Mouse (Mus musculus) embryonic facial prominence, embryonic 14.5 days (tissue): ENCODE measurements around the gene Pigr. TPM values are rescaled to one million over a fixed set of nuclear protein-coding genes. Genes with fewer than 3 reads are reported as not detected.
A peak's percentile ranks its signal among the peaks of the same experiment; 100 is the strongest.

Source experiments
- ATAC-seq: fragments of 200-750 bp; cut with Nextera tagmentation; 2 replicates; pipeline ENCODE4 v1.8.0; 2017; ENCODE audit warnings: low read depth, moderate number of reproducible peaks, moderate TSS enrichment
- DNase-seq: peaks from one replicate; pipeline ENCODE4 v3.0.0-alpha.2; 2015; ENCODE audit warnings: low spot score
- H3K27ac ChIP-seq: fragments of 300-500 bp; sonication (generic); replicated peaks from 2 replicates; pipeline ENCODE4 v1.5.1; 2014; ENCODE audit warnings: low read depth, mild to moderate bottlenecking, low read length, moderate library complexity
- H3K27me3 ChIP-seq: fragments of 300-500 bp; sonication (generic); replicated peaks from 2 replicates; pipeline ENCODE4 v1.6.1; 2014; ENCODE audit warnings: low read length; ENCODE audit not compliant: control insufficient read depth, insufficient read depth
- H3K36me3 ChIP-seq: fragments of 300-500 bp; sonication (generic); 2 replicates; pipeline ENCODE4 v1.6.1; 2014; ENCODE audit warnings: low read length, mixed read lengths; ENCODE audit not compliant: control insufficient read depth, insufficient read depth
- H3K4me1 ChIP-seq: fragments of 300-500 bp; sonication (generic); 2 replicates; pipeline ENCODE4 v1.6.1; 2014; ENCODE audit warnings: antibody characterized with exemption, low read length; ENCODE audit not compliant: control insufficient read depth, insufficient read depth
- H3K4me2 ChIP-seq: fragments of 300-500 bp; sonication (generic); 2 replicates; pipeline ENCODE4 v1.6.1; 2014; ENCODE audit warnings: low read depth, mild to moderate bottlenecking, low read length, moderate library complexity, mixed read lengths
- H3K4me3 ChIP-seq: fragments of 300-500 bp; sonication (generic); 2 replicates; pipeline ENCODE4 v1.5.1; 2014; ENCODE audit warnings: low read depth, mild to moderate bottlenecking, low read length
- H3K9ac ChIP-seq: fragments of 300-500 bp; sonication (generic); 2 replicates; pipeline ENCODE4 v1.6.1; 2014; ENCODE audit warnings: low read depth, mild to moderate bottlenecking, low read length, moderate library complexity, mixed read lengths
- H3K9me3 ChIP-seq: fragments of 300-500 bp; sonication (generic); 2 replicates; pipeline ENCODE4 v1.6.1; 2016; ENCODE audit warnings: low read length; ENCODE audit not compliant: control insufficient read depth
- WGBS: fragments of 180-500 bp; shearing (Covaris S2); extraction: QIAGEN DNeasy Blood & Tissue Kit; methylation state at CpG from one replicate; pipeline ENCODE4 v1.1.7; 2014; 5-methylcytosine and 5-hydroxymethylcytosine counted together
- polyA plus RNA-seq: library from polyadenylated mRNA; unstranded; fragments of >200 nt; fragmentation: Nextera tagmentation; extraction: Ambion mirVana; gene quantifications from 2 replicates; pipeline ENCODE4 v1.2.1, GENCODE M21; 2014

Gene Pigr
- not detected in 2 replicates for polyA plus RNA-seq

- Histone ChIP-seq H3K4me1 (no peaks in the 10 kb centered on the region), H3K9me3 (no peaks in the 10 kb centered on the region), H3K9ac (no peak within 1 kb of the TSS), H3K4me3 (no peak within 1 kb of the TSS), H3K27ac (no peak within 1 kb of the TSS), H3K4me2 (no peak within 1 kb of the TSS), H3K36me3 (no peaks in the 10 kb centered on the region), H3K27me3 (no peaks in the 10 kb centered on the region)
- DNase-seq (no peak), ATAC-seq (no peak)
- WGBS: 85% methylated on average over 5 of the region's 5 CpGs
Observed at GRCm38 (mm10) chr1:130826448-130826847, at the start of gene Pigr. Gene Pigr (plus strand): TSS chr1:130826684.

GRCm38 (mm10) chr1:130779867-130780266 is 46.6 kb upstream of the Pigr start:
- Histone ChIP-seq H3K9me3 (no peaks in the 10 kb centered on the region), H3K4me1 (no peaks in the 10 kb centered on the region), H3K36me3 (no peaks in the 10 kb centered on the region), H3K4me3 (no peak overlapping the region), H3K27ac (no peak overlapping the region), H3K9ac (no peak overlapping the region), H3K27me3 (no peaks in the 10 kb centered on the region), H3K4me2 (no peak overlapping the region)
- 89% methylated on average over 3 of the region's 3 CpGs for WGBS
- ATAC-seq (no peak), DNase-seq (no peak)

- ATAC-seq: no peak
- Histone ChIP-seq H3K27ac (no peak overlapping the region), H3K4me1 (no peaks in the 10 kb centered on the region), H3K36me3 (no peaks in the 10 kb centered on the region), H3K9ac (no peak overlapping the region), H3K4me3 (no peak overlapping the region), H3K4me2 (no peak overlapping the region), H3K9me3 (no peaks in the 10 kb centered on the region), H3K27me3 (no peaks in the 10 kb centered on the region)
- WGBS: 24% methylated on average over 4 of the region's 4 CpGs
- peak; percentile 54 for DNase-seq
Observed at GRCm38 (mm10) chr1:130784054-130784453, 42.4 kb upstream of the Pigr start.

GRCm38 (mm10) chr1:130787001-130787400 is 39.5 kb upstream of the Pigr start:
- Histone ChIP-seq H3K27ac (no peak overlapping the region), H3K4me2 (no peak overlapping the region), H3K4me3 (no peak overlapping the region), H3K36me3 (no peaks in the 10 kb centered on the region), H3K4me1 (no peaks in the 10 kb centered on the region), H3K9me3 (no peaks in the 10 kb centered on the region), H3K27me3 (no peaks in the 10 kb centered on the region), H3K9ac (no peak overlapping the region)
- no peak for DNase-seq
- 48% methylated on average over 2 of the region's 4 CpGs for WGBS
- ATAC-seq: no peak

- DNase-seq: no peak
- Histone ChIP-seq H3K27me3 (no peaks in the 10 kb centered on the region), H3K4me1 (no peaks in the 10 kb centered on the region), H3K36me3 (no peaks in the 10 kb centered on the region), H3K9me3 (no peaks in the 10 kb centered on the region), H3K4me3 (no peak overlapping the region), H3K9ac (no peak overlapping the region), H3K27ac (no peak overlapping the region), H3K4me2 (no peak overlapping the region)
- WGBS: 65% methylated on average over 3 of the region's 3 CpGs
- no peak for ATAC-seq
Observed at GRCm38 (mm10) chr1:130789512-130790451, 36.7 kb upstream of the Pigr start.

GRCm38 (mm10) chr1:130795331-130795730 is 31.2 kb upstream of the Pigr start:
- H3K4me1 ChIP-seq: no peaks in the 10 kb centered on the region
- no peak for ATAC-seq
- H3K27ac ChIP-seq: no peak overlapping the region
- H3K4me2 ChIP-seq: no peak overlapping the region
- H3K27me3 ChIP-seq: no peaks in the 10 kb centered on the region
- WGBS: 62% methylated on average over 2 of the region's 2 CpGs
- H3K9me3 ChIP-seq: no peaks in the 10 kb centered on the region
- no peaks in the 10 kb centered on the region for H3K36me3 ChIP-seq
- H3K4me3 ChIP-seq: no peak overlapping the region
- no peak overlapping the region for H3K9ac ChIP-seq
- DNase-seq: no peak

GRCm38 (mm10) chr1:130796967-130797684 is 29.4 kb upstream of the Pigr start:
- Histone ChIP-seq H3K4me1 (no peaks in the 10 kb centered on the region), H3K36me3 (no peaks in the 10 kb centered on the region), H3K27me3 (no peaks in the 10 kb centered on the region), H3K9ac (no peak overlapping the region), H3K4me3 (no peak overlapping the region), H3K27ac (no peak overlapping the region), H3K9me3 (no peaks in the 10 kb centered on the region), H3K4me2 (no peak overlapping the region)
- 70% methylated on average over 8 of the region's 8 CpGs for WGBS
- DNase-seq (peak; percentile 17), ATAC-seq (no peak; the same call in 1 of the 2 replicates)

- no peak overlapping the region for H3K4me2 ChIP-seq
- DNase-seq: no peak
- H3K9me3 ChIP-seq: no peaks in the 10 kb centered on the region
- no peaks in the 10 kb centered on the region for H3K4me1 ChIP-seq
- H3K9ac ChIP-seq: no peak overlapping the region
- no peaks in the 10 kb centered on the region for H3K27me3 ChIP-seq
- no peaks in the 10 kb centered on the region for H3K36me3 ChIP-seq
- no peak overlapping the region for H3K27ac ChIP-seq
- no peak for ATAC-seq
- no peak overlapping the region for H3K4me3 ChIP-seq
- WGBS: 62% methylated on average over 6 of the region's 6 CpGs
Observed at GRCm38 (mm10) chr1:130798037-130798436, 28.4 kb upstream of the Pigr start.
